Mouse (Mus musculus) cortical plate, adult 2 months (tissue): ENCODE results near the gene Col19a1.

Experiments used
- CTCF ChIP-seq: fragments of 200-500 bp; IDR thresholded peaks from 2 replicates; pipeline ENCODE4 v1.5.1; 2011; ENCODE audit warnings: mild to moderate bottlenecking, control low read depth, low read length; ENCODE audit not compliant: insufficient read depth; ENCODE audit errors: extremely low read depth
- POLR2A ChIP-seq: fragments of 200-500 bp; IDR thresholded peaks from 2 replicates; pipeline ENCODE4 v1.6.1; 2011; ENCODE audit warnings: mild to moderate bottlenecking, low read length, control low read depth; ENCODE audit not compliant: insufficient read depth; ENCODE audit errors: extremely low read depth

GRCm38 (mm10) chr1:24373671-24374070, 213.6 kb downstream of the Col19a1 start:
- TF ChIP-seq POLR2A: no peak
- TF ChIP-seq CTCF: no peak
